Mouse (Mus musculus) liver, adult 2 months (tissue): Measurements from ENCODE around the gene Copb1. TPM values are rescaled to one million over a fixed set of nuclear protein-coding genes. Genes with fewer than 3 reads are reported as not detected.

Experiments
- DNase-seq: peaks from one replicate; pipeline ENCODE4 v3.0.0-alpha.2; 2011; ENCODE audit warnings: low read depth, low spot score; ENCODE audit errors: extremely low read depth
- H3K27ac ChIP-seq: fragments of 200-500 bp; replicated peaks from 2 replicates; pipeline ENCODE4 v1.5.1; 2012; ENCODE audit warnings: low read depth, mild to moderate bottlenecking, control low read depth, inconsistent platforms, low read length; ENCODE audit not compliant: insufficient read depth
- H3K27me3 ChIP-seq: fragments of 200-500 bp; 2 replicates; pipeline ENCODE4 v1.6.1; 2012; ENCODE audit warnings: mild to moderate bottlenecking, moderate library complexity, low read length, inconsistent platforms; ENCODE audit not compliant: control insufficient read depth, insufficient read depth
- H3K36me3 ChIP-seq: fragments of 200-500 bp; 2 replicates; pipeline ENCODE4 v1.6.1; 2012; ENCODE audit warnings: low read length, inconsistent platforms; ENCODE audit not compliant: control insufficient read depth, insufficient read depth
- H3K4me1 ChIP-seq: fragments of 200-500 bp; 2 replicates; pipeline ENCODE4 v1.6.1; 2011; ENCODE audit warnings: low read length; ENCODE audit not compliant: control insufficient read depth, insufficient read depth
- H3K4me3 ChIP-seq: fragments of 200-500 bp; 2 replicates; pipeline ENCODE4 v1.5.1; 2011; ENCODE audit warnings: low read depth, mild to moderate bottlenecking, control low read depth, low read length, moderate library complexity; ENCODE audit not compliant: insufficient read depth
- H3K79me2 ChIP-seq: fragments of 200-500 bp; 2 replicates; pipeline ENCODE4 v1.6.1; 2012; ENCODE audit warnings: inconsistent platforms, mild to moderate bottlenecking, low read length, moderate library complexity; ENCODE audit not compliant: control insufficient read depth, insufficient read depth
- H3K9ac ChIP-seq: fragments of 200-500 bp; 2 replicates; pipeline ENCODE4 v1.6.1; 2012; ENCODE audit warnings: low read depth, mild to moderate bottlenecking, control low read depth, inconsistent platforms, low read length
- CTCF ChIP-seq: fragments of 200-500 bp; IDR thresholded peaks from 2 replicates; pipeline ENCODE4 v1.5.1; 2011; ENCODE audit warnings: low read depth, low read length, control low read depth
- POLR2A ChIP-seq: fragments of 200-500 bp; IDR thresholded peaks from 2 replicates; pipeline ENCODE4 v1.6.1; 2011; ENCODE audit warnings: low read length, control low read depth; ENCODE audit not compliant: insufficient read depth; ENCODE audit errors: extremely low read depth
- WGBS: fragments of 180-500 bp; shearing (Covaris S2); methylation state at CpG from one replicate; pipeline ENCODE4 v1.1.7; 2018; 5-methylcytosine and 5-hydroxymethylcytosine counted together
- polyA plus RNA-seq: library from polyadenylated mRNA; depleted of rRNA; stranded (reverse); fragments of >200 nt; gene quantifications from 2 replicates; pipeline ENCODE4 v1.2.3, GENCODE M21; 2012; rRNA removed
- total RNA-seq: library from RNA; depleted of rRNA; stranded (reverse); fragments of >200 nt; gene quantifications from 2 replicates; pipeline ENCODE4 v1.2.3, GENCODE M21; 2014; rRNA removed

Copb1 gene
- total and polyA plus RNA-seq, 2 experiments = 20.3 to 82.7 TPM

DNA sequence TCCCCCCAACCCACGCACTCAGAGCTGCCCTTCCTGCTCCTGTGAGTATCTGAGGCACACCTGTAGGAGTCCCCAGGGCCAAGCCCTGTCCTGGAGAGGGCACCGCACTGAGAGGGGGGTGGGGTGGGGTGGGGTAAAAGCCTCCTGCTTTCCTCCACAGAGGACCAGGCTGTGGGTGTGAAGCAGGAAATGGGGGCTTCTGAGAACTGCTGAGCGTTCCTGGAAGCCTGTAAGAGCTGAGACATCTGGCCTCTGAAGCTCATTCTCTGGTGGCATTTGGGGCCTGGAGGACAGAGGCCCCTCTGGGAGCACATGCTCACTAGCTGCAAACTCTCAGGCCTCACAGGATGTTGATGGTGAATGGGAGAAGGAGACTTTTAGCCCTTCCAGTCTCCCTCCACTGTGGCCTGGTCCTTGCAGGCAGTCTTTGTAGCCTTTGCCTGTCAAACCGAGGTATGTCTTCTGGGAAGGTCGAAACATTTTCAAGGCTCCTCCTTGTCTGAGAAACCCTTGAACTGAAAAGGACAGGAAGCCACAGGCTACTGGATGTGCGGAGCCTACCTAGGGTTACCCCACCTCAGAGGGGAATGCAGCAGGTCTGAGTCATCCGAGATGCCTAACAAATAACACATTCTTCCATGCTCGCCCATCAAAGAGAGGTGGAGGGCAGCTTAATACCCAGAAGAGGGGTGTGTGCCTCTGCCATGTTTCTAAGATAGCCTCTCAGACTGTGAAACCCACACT is 83.0 kb downstream of the Copb1 start:
- Histone ChIP-seq H3K4me1 (no peaks in the 10 kb centered on the region), H3K9ac (no peak overlapping the region), H3K4me3 (no peak overlapping the region), H3K36me3 (no peaks in the 10 kb centered on the region), H3K27ac (0 out of 2 replicates have a peak overlapping the region, but pooled peaks have one; percentile 0), H3K79me2 (no peaks in the 10 kb centered on the region), H3K27me3 (no peaks in the 10 kb centered on the region; the same call in 1 of the 2 replicates)
- 73% methylated on average over 8 of the region's 8 CpGs for WGBS
- no peak for TF ChIP-seq POLR2A
- TF ChIP-seq CTCF = no peak
- peak; percentile 17 for DNase-seq

DNA sequence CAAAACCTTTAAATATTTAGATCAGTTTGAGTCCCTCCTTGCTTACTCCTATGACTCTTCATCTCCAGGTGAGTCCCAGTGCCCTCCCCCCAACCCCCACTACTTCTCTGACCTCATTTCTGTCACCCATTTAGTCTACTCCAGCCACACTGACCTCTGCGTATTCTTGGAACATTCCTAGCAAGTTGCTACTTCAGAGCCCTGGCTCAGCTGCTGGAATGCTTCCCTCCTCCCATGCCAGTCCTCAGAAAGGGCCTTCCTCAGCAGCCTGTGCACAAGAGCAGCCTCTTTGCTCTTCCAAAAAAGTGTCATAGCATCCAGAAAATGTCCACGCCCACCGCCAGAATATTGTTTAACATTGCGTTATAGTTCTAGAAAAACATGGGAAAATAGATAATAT is 84.5 kb downstream of the Copb1 start:
- no peaks in the 10 kb centered on the region for H3K4me1 ChIP-seq
- H3K4me3 ChIP-seq = no peak overlapping the region
- no peaks in the 10 kb centered on the region for H3K36me3 ChIP-seq
- H3K79me2 ChIP-seq = no peaks in the 10 kb centered on the region
- no peak overlapping the region for H3K9ac ChIP-seq
- no peak for DNase-seq
- no peak overlapping the region for H3K27ac ChIP-seq
- H3K27me3 ChIP-seq = no peaks in the 10 kb centered on the region; the same call in 1 of the 2 replicates
- 92% methylated on average over 4 of the region's 4 CpGs for WGBS
- TF ChIP-seq CTCF (no peak), POLR2A (no peak)

DNA sequence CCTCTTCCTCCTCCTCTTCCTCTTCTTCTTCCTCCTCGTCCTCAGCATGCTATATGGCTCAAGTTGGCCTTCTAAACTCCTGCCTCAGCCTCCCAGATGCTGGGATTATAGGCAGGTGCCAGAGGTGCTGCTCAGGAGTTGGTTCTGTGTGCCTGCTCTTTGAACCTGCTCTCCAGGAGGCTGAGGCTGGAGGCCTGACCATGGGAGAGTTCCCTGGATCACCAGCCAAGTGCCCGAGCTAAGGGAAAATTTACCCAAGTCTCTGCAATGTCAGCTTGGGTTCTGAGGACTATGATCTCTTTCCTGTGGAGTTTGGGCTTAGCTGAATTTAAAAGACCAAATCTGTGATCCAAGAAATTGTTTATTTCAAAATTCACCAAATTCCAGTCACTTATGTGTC is 85.1 kb downstream of the Copb1 start:
- no peak overlapping the region for H3K9ac ChIP-seq
- WGBS = 75% methylated on average over 2 of the region's 2 CpGs
- no peaks in the 10 kb centered on the region for H3K4me1 ChIP-seq
- no peak overlapping the region for H3K4me3 ChIP-seq
- H3K79me2 ChIP-seq = no peaks in the 10 kb centered on the region
- TF ChIP-seq CTCF = no peak
- no peak overlapping the region for H3K27ac ChIP-seq
- no peaks in the 10 kb centered on the region for H3K36me3 ChIP-seq
- DNase-seq = no peak
- H3K27me3 ChIP-seq = no peaks in the 10 kb centered on the region; the same call in 1 of the 2 replicates

Other genes starting within 250 kb of the Copb1 start
- gene Rras2, start 136.9 kb downstream of the Copb1 start, total RNA-seq = 18.3 and 18.9 TPM in 2 replicates
- 6.0 TPM in 2 replicates for gene Rras2, start 136.9 kb downstream of the Copb1 start, polyA plus RNA-seq
- gene Psma1, start 21.4 kb upstream of the Copb1 start, total RNA-seq = 189 and 194 TPM in 2 replicates
- gene Psma1, start 21.4 kb upstream of the Copb1 start, polyA plus RNA-seq = 88.9 and 96.5 TPM in 2 replicates
- 86.2 and 95.7 TPM in 2 replicates for gene Pde3b, start 160.6 kb upstream of the Copb1 start, total RNA-seq
- gene Pde3b, start 160.6 kb upstream of the Copb1 start, polyA plus RNA-seq = 15.5 and 16.2 TPM in 2 replicates